Mouse (Mus musculus) bone marrow, adult 2 months (tissue): ENCODE data around the gene Comp. TPM values are rescaled to one million over a fixed set of nuclear protein-coding genes. Genes with fewer than 3 reads are reported as not detected.
A peak's percentile ranks its signal among the peaks of the same experiment; 100 is the strongest.

ENCODE experiments used
- H3K27ac ChIP-seq: fragments of 200-500 bp; 2 replicates; pipeline ENCODE4 v1.5.1; 2012; ENCODE audit warnings: low read depth, mild to moderate bottlenecking, control low read depth, inconsistent platforms, low read length; ENCODE audit not compliant: control insufficient read depth, poor library complexity, insufficient read depth
- H3K4me1 ChIP-seq: fragments of 200-500 bp; 2 replicates; pipeline ENCODE4 v1.6.1; 2011; ENCODE audit warnings: low read length; ENCODE audit not compliant: control insufficient read depth, insufficient read depth
- H3K4me3 ChIP-seq: fragments of 200-500 bp; replicated peaks from 2 replicates; pipeline ENCODE3; 2011; ENCODE audit warnings: mild to moderate bottlenecking, low read depth, low read length, control low read depth; ENCODE audit not compliant: control insufficient read depth
- CTCF ChIP-seq: fragments of 200-500 bp; IDR thresholded peaks from 2 replicates; pipeline ENCODE4 v1.5.1; 2011; ENCODE audit warnings: low read length, control low read depth; ENCODE audit not compliant: control insufficient read depth, insufficient read depth
- POLR2A ChIP-seq: fragments of 200-500 bp; IDR thresholded peaks from 2 replicates; pipeline ENCODE4 v1.6.1; 2011; ENCODE audit warnings: low read depth, mild to moderate bottlenecking, control low read depth, low read length, borderline replicate concordance; ENCODE audit not compliant: control insufficient read depth
- WGBS: fragments of 180-500 bp; shearing (Covaris S2); methylation state at CpG from one replicate; pipeline ENCODE4 v1.1.7; 2018; 5-methylcytosine and 5-hydroxymethylcytosine counted together
- polyA plus RNA-seq: library from polyadenylated mRNA; stranded (reverse); fragments of >200 nt; gene quantifications from 2 replicates; pipeline ENCODE4 v1.2.4, GENCODE M21; 2011; ENCODE audit warnings: low replicate concordance; ENCODE audit not compliant: missing spikeins, insufficient read depth, insufficient read length

Comp gene
- polyA plus RNA-seq, 1 experiment = not detected

GRCm38 (mm10) chr8:70396184-70396583 is 22.8 kb downstream of the Comp start:
- no peak overlapping the region for H3K4me3 ChIP-seq
- no peaks in the 10 kb centered on the region for H3K4me1 ChIP-seq
- TF ChIP-seq CTCF (no peak), POLR2A (no peak)
- 74% methylated on average over 5 of the region's 5 CpGs for WGBS
- H3K27ac ChIP-seq = no peak overlapping the region

- Histone ChIP-seq H3K4me3 (no peak overlapping the region), H3K4me1 (no peaks in the 10 kb centered on the region), H3K27ac (no peak overlapping the region)
- TF ChIP-seq POLR2A (no peak), CTCF (no peak)
- WGBS = 89% methylated on average over 16 of the region's 16 CpGs
Observed at GRCm38 (mm10) chr8:70397611-70398563, 24.5 kb downstream of the Comp start.

- Histone ChIP-seq H3K4me1 (no peaks in the 10 kb centered on the region), H3K4me3 (no peak overlapping the region), H3K27ac (no peak overlapping the region)
- TF ChIP-seq POLR2A = no peak
- TF ChIP-seq CTCF = no peak
- 88% methylated on average over 3 of the region's 3 CpGs for WGBS
Observed at GRCm38 (mm10) chr8:70404212-70404611, 30.9 kb downstream of the Comp start.

- TF ChIP-seq CTCF = no peak
- no peak for TF ChIP-seq POLR2A
- 87% methylated on average over 7 of the region's 7 CpGs for WGBS
- Histone ChIP-seq H3K4me3 (no peak overlapping the region), H3K4me1 (no peaks in the 10 kb centered on the region), H3K27ac (no peak overlapping the region)
Observed at GRCm38 (mm10) chr8:70405189-70405588, 31.8 kb downstream of the Comp start.

- H3K4me1 ChIP-seq = no peaks in the 10 kb centered on the region
- WGBS = 80% methylated on average over 11 of the region's 11 CpGs
- TF ChIP-seq CTCF (no peak), POLR2A (no peak)
- no peak overlapping the region for H3K27ac ChIP-seq
- no peak overlapping the region for H3K4me3 ChIP-seq
Observed at GRCm38 (mm10) chr8:70406427-70407069, 33.2 kb downstream of the Comp start.

- no peak for TF ChIP-seq POLR2A
- TF ChIP-seq CTCF = no peak
- Histone ChIP-seq H3K4me1 (no peaks in the 10 kb centered on the region), H3K27ac (no peak overlapping the region), H3K4me3 (no peak overlapping the region)
- 88% methylated on average over 6 of the region's 6 CpGs for WGBS
Observed at GRCm38 (mm10) chr8:70408301-70408700, 34.9 kb downstream of the Comp start.

- H3K4me1 ChIP-seq = no peaks in the 10 kb centered on the region
- H3K27ac ChIP-seq = no peak overlapping the region
- TF ChIP-seq CTCF = no peak
- no peak for TF ChIP-seq POLR2A
- no peak overlapping the region for H3K4me3 ChIP-seq
- 92% methylated on average over 10 of the region's 10 CpGs for WGBS
Observed at GRCm38 (mm10) chr8:70409019-70409418, 35.7 kb downstream of the Comp start.

- WGBS = 36% methylated on average over 9 of the region's 9 CpGs
- Histone ChIP-seq H3K4me3 (no peak overlapping the region), H3K4me1 (no peaks in the 10 kb centered on the region; the same call in 1 of the 2 replicates), H3K27ac (no peak overlapping the region)
- TF ChIP-seq CTCF (no peak), POLR2A (no peak)
Observed at GRCm38 (mm10) chr8:70409455-70409871, 36.1 kb downstream of the Comp start.

GRCm38 (mm10) chr8:70410281-70410680 is 36.9 kb downstream of the Comp start:
- no peak for TF ChIP-seq CTCF
- 0 out of 2 replicates have a peak, but pooled peaks have one; percentile 9 for TF ChIP-seq POLR2A
- H3K27ac ChIP-seq = no peak overlapping the region
- no peak overlapping the region for H3K4me3 ChIP-seq
- WGBS = 90% methylated on average over 5 of the region's 5 CpGs
- H3K4me1 ChIP-seq = no peaks in the 10 kb centered on the region; the same call in 1 of the 2 replicates
